Mouse (Mus musculus) heart, adult 2 months (tissue): ENCODE data around the gene Myh14.

ENCODE experiments used
- CTCF ChIP-seq: fragments of 200-600 bp; IDR thresholded peaks from 2 replicates; pipeline ENCODE4 v1.8.1; 2022; ENCODE audit warnings: antibody characterized with exemption, mild to moderate bottlenecking, moderate library complexity
- POLR2A ChIP-seq: fragments of 200-500 bp; IDR thresholded peaks from 2 replicates; pipeline ENCODE4 v1.6.1; 2011; ENCODE audit warnings: mild to moderate bottlenecking, low read depth, low read length, control low read depth; ENCODE audit not compliant: insufficient read depth

- no peak for TF ChIP-seq CTCF
- TF ChIP-seq POLR2A: no peak
Observed at GRCm38 (mm10) chr7:44669103-44669502, 1.5 kb downstream of the Myh14 start.
